Mouse (Mus musculus) ovary, adult 18-20 months (tissue): Measurements from ENCODE around the gene Trp53rkb.

Experiments
- DNase-seq: peaks from one replicate; pipeline ENCODE4 v3.0.0; 2022; ENCODE audit warnings: low spot score, mixed read lengths

Gene Trp53rkb

GRCm38 (mm10) chr2:166834091-166834490 is 41.8 kb downstream of the Trp53rkb start:
- DNase-seq: no peak

- no peak for DNase-seq
These were observed 42.5 kb downstream of the Trp53rkb start for GRCm38 (mm10) chr2:166834796-166835195.

GRCm38 (mm10) chr2:166835581-166835980 is 43.2 kb downstream of the Trp53rkb start:
- DNase-seq: no peak

GRCm38 (mm10) chr2:166841813-166842212 is 49.5 kb downstream of the Trp53rkb start:
- no peak for DNase-seq
